Mouse (Mus musculus): ENCODE data around the gene Btbd7.
A peak's percentile ranks its signal among the peaks of the same experiment; 100 is the strongest.

Gene Btbd7

DNA sequence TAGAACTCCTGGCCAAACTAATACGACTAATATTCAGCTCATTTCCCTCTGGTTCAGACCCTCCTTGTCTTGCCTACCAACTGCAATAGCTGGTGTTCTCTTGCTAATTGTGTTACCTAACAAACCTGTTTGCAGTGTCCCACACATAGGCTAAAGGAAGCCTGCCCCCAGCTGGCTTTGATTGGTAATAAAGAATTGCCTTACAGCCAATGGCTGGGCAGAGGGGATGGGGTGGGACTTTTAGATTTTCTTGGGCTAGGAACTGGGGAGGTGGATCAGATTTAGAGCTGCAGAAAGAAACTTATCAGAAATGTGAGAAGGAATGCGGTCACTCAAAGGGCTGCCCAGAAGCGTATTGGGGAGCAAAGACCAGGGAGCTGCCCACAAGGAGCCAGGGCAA is 98.8 kb downstream of the Btbd7 start:
- no peak for DNase-seq (ENCODE audit: low read depth)

DNA sequence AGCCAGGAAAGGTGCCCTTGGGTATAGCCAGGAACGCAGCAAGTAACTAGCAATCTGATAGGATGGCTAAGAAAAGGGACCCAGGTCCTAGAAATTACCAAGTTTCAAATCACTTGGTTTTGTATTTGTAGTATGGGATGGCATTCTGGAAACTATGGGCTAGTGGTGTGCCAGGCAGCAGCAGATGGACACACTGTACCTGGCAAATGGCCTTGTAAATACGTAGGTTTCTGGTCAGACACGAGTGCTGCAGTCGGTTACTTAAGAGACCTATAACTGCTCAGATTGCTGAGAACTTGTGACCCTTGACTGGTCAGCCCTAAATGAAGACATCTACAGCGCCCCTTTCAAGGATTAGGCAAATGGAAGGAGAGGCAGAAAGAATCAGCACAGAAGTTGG is 100.1 kb downstream of the Btbd7 start:
- no peak for DNase-seq (ENCODE audit: low read depth)

DNA sequence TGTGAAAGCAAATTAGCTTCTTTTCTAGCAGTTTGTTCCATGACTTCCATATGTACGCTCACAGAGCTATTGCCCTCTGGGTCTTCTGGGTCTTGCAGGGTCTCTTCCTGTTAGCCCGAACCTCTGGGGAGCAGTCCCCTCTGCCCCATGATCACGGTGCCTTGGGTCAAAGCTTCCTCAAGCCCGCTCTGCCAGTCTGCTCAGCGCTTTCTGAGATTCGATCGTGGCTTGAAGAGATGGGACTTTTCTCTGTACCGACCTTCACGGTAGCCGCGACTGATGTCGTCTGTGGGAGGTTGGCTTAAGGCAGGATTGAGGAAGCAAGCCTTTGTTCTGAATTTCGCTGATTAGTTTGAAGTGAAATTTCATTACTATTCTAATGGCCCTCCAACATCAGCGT is 102.2 kb downstream of the Btbd7 start:
- no peak for DNase-seq (ENCODE audit: low read depth)

DNA sequence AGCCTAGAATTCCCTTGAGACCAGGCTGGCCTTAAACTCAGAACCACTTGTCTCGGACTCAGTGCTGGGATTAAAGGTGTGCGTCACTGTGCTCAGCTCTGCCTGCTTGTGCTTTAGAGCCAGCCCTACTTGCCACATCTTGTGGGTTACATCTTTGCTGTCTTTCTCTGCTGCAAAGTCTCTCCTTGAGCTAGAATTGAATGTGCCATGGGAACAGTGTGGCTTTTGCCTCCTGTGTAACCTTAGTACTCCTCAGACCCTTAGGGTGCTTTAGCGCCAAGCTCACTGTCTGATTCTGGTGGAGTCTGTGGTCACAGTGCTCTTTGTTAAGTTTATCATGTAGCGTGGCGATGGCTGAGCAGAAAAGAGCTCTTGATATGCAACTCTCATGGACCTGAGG is 105.6 kb downstream of the Btbd7 start:
- DNase-seq (ENCODE audit: low read depth) = no peak

DNA sequence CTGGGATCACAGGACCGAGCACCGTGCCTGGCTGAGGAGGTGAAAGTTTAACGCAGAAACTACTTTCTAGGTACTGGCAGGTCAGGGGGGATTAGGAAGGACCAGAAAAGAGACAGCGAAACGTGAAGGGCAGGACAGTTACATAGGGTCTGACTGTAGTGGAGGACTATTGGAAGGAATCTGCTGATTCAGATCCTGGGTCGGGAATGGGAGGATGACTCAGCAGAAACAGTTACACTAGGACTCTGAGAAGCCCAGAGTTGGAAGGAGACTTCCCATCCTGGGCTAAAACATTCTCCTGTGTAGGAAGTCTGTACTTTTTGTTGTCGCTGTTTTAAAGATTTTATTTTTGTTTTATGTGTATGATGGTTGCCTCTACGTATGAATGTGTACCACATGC is 106.7 kb downstream of the Btbd7 start:
- no peak for DNase-seq (ENCODE audit: low read depth)

DNA sequence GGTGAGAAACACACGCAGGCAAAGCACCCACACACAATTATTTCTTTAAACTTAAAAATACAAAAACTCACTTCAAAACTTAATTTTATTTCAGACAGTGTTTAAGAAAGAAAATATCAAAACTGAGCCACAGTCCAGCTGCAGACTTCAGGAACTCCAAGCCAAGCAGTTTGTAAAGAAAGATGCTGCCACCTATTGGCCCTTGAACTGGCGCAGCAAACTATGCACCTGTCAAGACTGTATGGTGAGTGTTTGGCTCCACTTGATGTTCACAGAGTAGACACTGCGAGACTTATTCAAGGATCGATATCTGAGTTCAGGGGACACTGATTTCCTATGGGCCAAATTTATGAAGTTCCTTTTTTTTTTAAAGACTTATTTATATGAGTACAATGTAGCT is 109.3 kb downstream of the Btbd7 start:
- no peak for DNase-seq (ENCODE audit: low read depth)

DNA sequence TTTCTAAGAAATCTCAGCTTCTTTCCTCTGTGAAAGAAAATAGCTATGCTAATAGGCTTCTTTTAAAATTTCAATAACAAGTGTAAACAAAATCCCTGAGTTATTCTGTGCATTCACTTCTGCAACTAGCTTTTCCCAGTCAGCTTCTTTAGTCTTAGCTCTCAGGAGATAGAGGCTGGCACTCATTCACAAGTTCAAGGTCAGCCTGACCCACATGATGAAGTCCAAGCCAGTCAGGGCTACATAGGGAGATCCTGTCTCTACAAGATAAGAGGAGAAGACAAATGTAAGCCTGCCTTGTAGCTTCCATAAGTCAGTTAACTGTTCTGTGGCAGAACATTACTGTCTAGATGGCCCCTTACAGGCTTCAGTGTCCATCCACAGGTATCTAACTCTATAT is 114.6 kb downstream of the Btbd7 start:
- no peak for DNase-seq (ENCODE audit: low read depth)

DNA sequence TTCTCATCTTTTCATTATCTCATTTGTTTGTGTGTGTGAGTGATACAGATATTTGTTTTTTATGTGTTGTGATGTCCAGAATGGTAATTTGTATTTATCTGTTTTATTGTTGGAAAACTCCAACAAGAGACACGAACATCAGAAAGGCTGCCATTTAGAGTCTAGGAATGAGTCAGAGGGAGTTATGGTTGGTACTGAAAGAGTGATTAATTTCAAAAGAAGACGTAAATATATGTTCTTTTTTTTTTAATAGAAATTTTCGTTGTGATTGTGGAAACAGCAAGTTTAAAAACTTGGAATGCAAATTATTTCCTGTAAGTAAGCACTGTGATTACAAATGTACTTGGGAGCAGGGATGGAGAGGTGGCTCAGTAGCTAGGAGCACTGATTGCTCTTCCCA is 116.6 kb downstream of the Btbd7 start:
- DNase-seq (ENCODE audit: low read depth) = no peak

DNA sequence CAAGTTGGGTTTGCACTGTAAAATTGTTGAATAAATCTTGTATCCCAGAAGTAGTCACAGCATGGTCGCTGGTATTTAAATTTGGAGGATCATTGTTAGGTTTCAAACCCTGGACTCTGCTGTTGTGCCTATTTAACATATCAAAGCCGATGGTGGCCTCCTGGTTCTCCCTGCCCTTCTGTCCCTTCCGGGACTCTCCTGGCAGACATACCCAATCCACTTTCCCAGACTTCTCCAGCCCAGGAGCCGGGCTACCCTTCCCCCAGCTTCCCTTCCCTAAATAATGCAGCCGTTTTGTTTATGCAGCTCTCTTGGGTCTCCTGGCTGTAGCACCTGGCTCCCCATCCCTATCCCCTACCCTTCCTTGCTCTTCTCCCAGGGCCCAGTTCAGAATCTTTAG is 119.3 kb downstream of the Btbd7 start:
- DNase-seq (ENCODE audit: low read depth) = no peak

DNA sequence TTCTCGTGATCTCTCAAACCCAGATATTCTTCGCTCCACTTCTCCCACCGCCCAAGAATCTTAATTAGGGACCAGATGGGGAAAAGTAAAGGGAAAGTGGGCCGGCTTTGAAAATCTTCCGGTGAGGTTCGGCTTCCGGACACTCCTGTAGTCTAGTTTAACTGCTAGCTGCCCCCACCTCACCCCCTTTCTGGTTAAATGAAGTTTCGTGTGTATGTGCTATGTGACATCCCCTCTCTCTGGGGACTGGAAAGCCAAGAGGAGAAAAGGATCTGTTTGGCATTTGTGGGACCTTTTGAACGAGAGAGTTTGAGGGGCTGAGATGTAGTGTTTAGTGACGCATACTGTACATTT is 119.9 kb downstream of the Btbd7 start, which contains the start of gene Gm20604:
TSS of gene Gm20604 (minus strand) at position 270 of the 354 bp plus-strand sequence.
- no peak for DNase-seq (ENCODE audit: low read depth)

DNA sequence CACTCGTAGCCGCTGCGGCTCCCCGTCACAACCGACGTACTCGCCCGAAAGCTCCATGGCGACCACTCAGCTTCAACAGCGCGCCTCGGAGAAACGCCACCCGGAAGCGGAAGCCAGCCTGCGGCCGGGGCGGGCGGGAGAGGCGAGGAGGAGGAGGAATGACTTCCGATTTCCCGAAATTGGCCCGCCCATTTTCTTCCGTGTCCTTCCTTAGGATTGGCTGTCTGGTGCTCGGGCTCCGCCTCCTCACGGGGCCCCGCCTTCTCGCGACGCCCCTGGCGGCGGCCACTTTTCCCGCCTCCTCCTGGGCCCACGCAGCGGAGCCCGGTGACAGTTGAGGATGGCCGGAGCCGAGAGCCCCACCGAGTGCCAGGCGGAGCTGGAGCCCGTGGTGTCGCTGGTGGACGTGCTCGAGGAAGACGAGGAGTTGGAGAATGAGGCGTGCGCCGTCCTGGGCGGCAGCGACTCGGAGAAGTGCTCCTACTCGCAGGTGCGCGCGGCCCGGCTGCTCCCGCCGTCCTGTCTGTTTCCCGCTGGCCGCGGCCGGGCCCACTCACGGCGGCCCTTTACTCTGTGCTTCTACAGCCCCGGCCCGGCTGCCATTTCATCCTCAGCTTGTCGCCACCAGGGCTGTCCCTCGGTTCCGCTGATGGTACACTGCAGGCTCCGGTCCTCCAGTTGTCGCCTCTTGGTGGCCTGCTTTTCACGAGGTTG is 120.4 kb downstream of the Btbd7 start, which contains the start of the genes Gm28051, Gon7 and Ubr7:
TSS of gene Gm28051 (minus strand) at position 77 of the 714 bp plus-strand sequence.
TSS of gene Gon7 (minus strand) at position 115 of the 714 bp plus-strand sequence.
TSS of gene Ubr7 (plus strand) at position 279 of the 714 bp plus-strand sequence.
- peak; percentile 85 for DNase-seq (ENCODE audit: low read depth)

DNA sequence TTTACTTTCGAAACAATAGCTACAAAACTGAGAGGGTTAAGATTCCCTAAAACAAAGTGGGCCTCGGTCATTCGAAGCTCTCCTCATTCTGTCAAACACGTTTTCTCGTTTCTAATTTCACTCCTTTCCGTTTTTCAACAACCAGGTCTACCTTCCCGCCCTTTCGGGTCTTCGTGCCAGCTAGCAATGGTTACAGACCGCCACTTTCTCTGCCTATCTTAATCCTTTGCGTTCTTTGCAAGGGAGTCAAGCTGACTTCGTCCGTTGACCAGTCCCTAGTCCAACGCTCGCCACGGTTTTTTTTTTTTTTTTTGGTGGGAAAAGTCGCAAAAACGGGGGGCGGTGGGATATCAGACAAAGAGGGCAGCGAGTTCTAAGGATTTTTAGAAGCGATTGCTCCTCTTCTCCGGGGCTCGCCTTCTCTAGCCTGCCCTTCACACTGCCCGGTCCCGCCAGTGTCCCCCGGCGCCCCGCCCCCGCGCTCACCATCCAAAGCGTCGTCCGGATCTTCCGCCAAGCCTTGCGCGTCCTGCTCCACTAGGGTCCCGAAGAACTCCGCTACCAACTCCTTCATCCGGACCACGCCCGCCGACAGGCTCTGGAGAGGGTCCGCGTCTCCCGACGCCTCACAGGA is 121.1 kb downstream of the Btbd7 start:
- DNase-seq (ENCODE audit: low read depth) = no peak

DNA sequence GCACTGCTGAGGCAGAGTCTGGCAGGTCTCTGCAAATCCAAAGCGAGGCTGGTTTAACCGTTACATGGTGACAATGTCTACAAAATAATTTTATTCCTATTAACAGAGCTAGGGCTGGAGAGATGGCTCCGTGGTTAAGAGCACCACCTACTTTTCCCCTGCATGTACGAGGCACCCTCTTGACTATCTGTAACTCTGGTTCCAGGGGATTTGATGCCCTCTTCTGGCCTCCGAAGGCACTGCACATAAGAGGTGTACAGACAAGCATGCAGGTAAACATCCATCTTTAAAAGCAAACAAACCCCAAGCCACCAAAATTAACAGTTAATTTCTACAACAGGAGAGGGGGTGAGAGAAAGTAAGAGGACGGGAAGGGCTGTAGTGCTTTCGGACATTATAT is 122.0 kb downstream of the Btbd7 start:
- DNase-seq (ENCODE audit: low read depth) = no peak

DNA sequence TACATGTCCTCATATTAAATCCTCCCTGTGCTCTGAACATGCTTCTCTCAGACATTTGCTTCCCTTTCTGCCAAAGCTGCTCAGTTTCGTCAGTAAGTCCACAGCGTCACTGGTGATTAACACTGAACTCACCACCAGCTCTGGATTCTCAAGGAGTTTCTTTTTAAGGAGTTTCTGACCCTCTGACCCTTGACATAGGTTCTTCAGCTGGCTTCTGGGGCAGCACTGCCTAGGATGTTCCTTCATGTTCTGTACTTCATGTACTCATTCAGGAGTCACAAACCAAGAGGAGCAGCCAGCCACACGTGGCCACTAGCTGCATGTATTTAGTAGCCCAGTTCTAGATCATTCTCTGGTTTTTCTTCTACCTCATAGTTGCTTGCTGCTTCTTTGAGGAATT is 130.0 kb downstream of the Btbd7 start:
- no peak for DNase-seq (ENCODE audit: low read depth)

DNA sequence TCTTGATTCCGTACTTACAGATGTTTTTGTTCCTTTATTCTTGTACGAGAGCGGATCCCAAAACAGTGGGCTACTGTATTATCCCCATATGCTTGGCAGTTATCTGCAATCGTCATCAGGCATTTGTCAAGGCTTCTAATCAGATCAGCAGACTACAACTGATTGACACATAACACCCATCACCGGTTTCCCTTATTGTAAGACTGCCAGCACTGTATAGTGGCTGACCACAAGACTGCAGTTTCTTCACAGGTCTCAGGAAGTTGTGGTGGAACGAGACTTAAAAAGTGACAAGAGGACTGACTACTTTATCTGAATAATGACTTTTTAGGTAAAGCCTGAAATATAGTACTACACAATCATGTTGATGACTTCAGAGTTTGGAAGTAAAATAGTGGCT is 133.4 kb downstream of the Btbd7 start:
- no peak for DNase-seq (ENCODE audit: low read depth)

DNA sequence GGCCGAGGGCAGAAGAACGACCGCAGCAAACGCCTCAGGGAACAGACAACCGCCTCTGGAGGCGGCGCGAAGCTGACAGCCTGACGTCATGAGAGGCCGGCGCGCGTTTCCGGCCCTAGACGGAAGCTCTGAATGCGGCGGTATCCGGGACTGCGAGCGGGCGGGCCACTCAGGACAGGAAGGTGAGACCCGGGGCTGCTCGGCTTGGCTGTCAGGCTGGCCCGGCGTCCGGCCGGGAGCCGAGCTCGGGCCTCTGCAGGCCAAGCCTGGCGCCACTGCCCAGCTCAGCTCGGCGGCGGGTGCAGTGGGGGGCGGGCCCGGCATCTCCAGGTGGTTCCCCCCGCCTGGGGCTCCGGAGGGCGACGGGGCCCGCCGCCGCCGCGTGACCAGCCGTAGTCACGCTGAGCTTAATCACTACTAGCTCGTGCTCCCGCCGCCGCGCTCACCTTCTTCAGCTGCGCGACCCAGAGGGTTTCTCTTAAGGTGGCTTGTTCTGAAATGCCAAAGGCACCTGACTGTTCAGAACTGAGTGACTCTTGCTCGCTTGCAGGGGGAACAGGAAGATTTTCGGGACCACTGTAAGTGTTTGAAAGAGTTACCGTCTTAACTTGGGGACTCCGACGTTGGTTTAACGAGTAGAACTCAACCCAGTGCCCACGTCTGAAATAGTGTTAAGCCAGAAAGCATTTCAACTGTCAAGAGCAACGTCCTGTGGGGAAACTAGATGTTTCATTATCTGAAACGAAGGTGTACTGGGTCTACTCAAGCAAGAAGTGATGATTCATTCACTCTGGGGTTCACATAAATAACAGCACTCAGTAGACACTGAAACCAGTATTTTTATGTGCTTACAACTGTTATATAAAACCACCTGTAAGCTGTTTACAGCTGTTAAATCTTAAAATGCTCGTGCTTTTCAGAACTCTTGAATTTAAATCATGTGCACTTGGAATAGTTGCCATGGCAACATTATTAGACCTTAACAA is 134.4 kb downstream of the Btbd7 start, which contains the start of the genes Moap1 and Tmem251:
TSS of gene Moap1 (minus strand) at position 73 of the 986 bp plus-strand sequence.
TSS of gene Tmem251 (plus strand) at position 174 of the 986 bp plus-strand sequence.
- no peak for DNase-seq (ENCODE audit: low read depth)

DNA sequence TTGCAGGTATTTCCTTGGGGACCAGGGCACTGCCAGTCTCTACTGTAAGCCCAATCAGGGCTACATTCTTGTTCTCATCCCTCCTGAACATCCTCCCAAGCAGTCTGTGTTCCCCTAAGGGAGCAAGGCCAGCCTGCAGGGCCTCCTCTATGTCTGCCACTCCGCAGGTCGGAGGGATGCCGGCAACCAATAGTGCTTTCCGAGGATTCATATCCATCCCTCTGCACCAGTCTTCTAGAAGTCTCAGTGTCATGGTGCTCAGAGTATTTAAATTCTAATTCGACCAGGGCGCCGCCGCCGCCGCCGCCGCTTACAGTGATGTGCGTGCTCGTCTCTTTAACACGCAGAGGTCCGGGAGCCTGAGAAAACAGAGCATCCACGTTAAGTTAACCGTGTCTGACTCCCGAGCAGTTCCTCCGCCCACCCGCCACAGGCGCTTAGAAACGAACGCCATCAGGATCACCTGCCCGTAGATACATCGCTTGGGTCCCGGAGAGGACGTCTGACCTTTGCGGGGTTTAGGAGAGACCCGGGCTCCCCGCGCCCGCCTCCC is 135.2 kb downstream of the Btbd7 start:
- no peak for DNase-seq (ENCODE audit: low read depth)

DNA sequence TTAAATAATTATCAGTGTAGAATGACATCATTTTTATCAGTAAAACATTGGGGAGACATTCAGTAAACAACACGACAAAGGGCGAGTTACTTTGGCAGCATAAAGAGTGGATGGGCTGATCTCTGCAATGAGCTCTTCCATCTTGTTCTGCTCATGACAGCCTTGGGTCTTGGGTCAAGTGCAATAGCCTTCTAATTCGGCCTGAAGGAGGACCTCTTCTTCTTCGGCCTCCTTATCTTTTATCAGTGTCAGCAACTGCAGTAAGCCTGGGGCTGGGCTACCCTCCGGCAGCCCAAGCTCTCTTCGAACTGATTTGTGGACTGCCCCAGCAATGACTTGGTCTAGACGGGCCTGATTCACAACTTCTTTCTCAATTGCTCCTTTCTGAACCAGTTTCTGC is 136.2 kb downstream of the Btbd7 start:
- DNase-seq (ENCODE audit: low read depth) = no peak

DNA sequence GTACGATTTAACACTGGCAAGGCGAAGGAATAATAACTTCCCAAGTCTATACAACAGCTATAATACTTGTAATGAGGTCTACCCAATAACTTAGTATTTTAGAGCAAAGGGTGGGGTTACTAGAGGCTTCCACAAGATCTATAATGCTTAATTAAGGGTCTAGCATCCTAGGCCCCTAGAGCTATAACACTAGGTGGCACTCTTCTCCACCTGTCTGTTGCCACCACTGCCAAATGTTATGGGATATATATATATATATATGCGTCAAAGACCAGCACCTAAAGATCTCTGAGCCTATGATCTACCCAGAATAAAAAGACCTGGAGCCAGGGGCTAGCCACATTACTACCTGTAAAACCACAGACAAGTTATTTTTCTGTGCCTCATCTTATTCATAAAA is 138.0 kb downstream of the Btbd7 start:
- DNase-seq (ENCODE audit: low read depth) = no peak

DNA sequence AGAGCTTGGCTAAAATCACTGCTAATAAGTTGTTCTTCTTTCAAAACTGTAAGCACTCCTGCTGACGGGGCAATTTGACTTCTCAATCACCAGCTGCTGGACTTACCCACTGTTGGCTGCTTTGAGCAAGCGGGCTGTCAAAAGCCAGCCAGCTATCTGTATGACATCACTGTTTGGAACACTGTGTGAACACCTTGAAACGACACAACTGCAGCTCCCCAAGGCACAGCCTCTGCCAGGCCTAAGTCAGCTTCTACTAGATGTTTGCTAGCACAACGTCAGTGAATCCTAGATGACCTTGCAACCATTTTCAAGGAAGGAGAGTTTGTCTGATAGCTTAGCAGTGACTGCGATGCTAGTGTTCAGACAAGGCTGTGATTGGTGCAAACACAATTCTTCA is 139.2 kb downstream of the Btbd7 start:
- no peak for DNase-seq (ENCODE audit: low read depth)

DNA sequence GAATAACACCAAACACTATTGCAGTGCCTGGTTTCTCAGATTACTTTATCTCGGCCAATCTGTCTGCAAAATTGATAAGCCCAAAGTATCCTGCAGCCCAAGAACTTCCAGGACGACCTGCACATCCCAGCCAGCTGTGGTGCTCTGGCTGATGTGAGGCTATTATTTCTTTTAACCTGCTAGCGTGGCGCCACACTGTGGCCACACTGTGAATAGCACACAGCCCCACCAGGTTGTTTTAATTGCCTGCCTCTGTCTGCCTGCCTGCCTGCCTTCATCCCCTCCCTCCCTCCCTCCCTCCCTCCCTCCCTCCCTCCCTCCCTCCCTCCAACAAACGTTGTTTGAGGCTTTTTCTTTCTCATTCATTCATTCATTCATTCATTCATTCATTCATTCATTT is 144.9 kb downstream of the Btbd7 start:
- DNase-seq (ENCODE audit: low read depth) = no peak
